Comparison of ENCODE assay signal across 19 mouse cellular contexts in genomic region chr13:103900015-103900414, GRCm38 (mm10).
"Had no signal": no experiment of that assay in that cellular context is flagged by ENCODE, and none has a peak within 500 bp of the region (broad histone marks: within the 10 kb centered on the region; RNA-seq: fewer than 3 reads in every experiment).

No protein-coding gene starts in this region.

- H3K27ac ChIP-seq: kidney, postnatal 0 days; layer of hippocampus, adult 2 months; limb, embryonic 12.5 days; liver, embryonic 13.5 days; lung, embryonic 15.5 days; midbrain, embryonic 15.5 days; neural tube, embryonic 13.5 days; stomach, embryonic 15.5 days had no signal

- ATAC-seq: liver, postnatal 0 days; midbrain, embryonic 15.5 days had no signal

- H3K4me2 ChIP-seq: limb, embryonic 12.5 days; liver, embryonic 13.5 days; lung, embryonic 15.5 days; midbrain, embryonic 11.5 days; midbrain, embryonic 15.5 days; neural tube, embryonic 13.5 days; stomach, embryonic 15.5 days had no signal

- H3K4me1 ChIP-seq: limb, embryonic 12.5 days; liver, embryonic 13.5 days; lung, embryonic 15.5 days; midbrain, embryonic 15.5 days; neural tube, embryonic 13.5 days; stomach, embryonic 15.5 days had no signal

- H3K4me3 ChIP-seq: layer of hippocampus, adult 2 months; limb, embryonic 12.5 days; liver, embryonic 13.5 days; lung, embryonic 15.5 days; megakaryocyte, embryonic 14.5 days; midbrain, embryonic 15.5 days; neural tube, embryonic 13.5 days; stomach, embryonic 15.5 days had no signal

- H3K9ac ChIP-seq: limb, embryonic 12.5 days; liver, embryonic 13.5 days; liver, postnatal 0 days; lung, embryonic 15.5 days; midbrain, embryonic 15.5 days; neural tube, embryonic 13.5 days; stomach, embryonic 15.5 days had no signal

- H3K9me3 ChIP-seq: limb, embryonic 12.5 days; liver, embryonic 13.5 days; lung, embryonic 15.5 days; stomach, embryonic 15.5 days had no signal

- H3K27me3 ChIP-seq: limb, embryonic 12.5 days; liver, embryonic 13.5 days; lung, embryonic 15.5 days; megakaryocyte, embryonic 14.5 days; midbrain, embryonic 15.5 days; neural tube, embryonic 13.5 days; stomach, embryonic 15.5 days had no signal

- DNase-seq: kidney, adult 9 months; kidney, postnatal 4 days; liver; liver, embryonic 13.5 days; liver, postnatal 0 days; lung, postnatal 14 days; retina, postnatal 1 day; right cerebral cortex, postnatal 4 days; thymus, adult 2 months; thymus, postnatal 25 days had no signal

- H3K36me3 ChIP-seq: midbrain, embryonic 15.5 days; stomach, embryonic 15.5 days had no signal
